Mouse (Mus musculus) urinary bladder, adult 2 months (tissue): ENCODE measurements around the gene Svop. TPM values are rescaled to one million over a fixed set of nuclear protein-coding genes. Genes with fewer than 3 reads are reported as not detected.

Experiments
- DNase-seq: peaks from one replicate; pipeline ENCODE4 v3.0.0; 2022; ENCODE audit warnings: low spot score
- polyA plus RNA-seq: library from polyadenylated mRNA; depleted of rRNA; stranded (reverse); fragments of >200 nt; gene quantifications from 2 replicates; pipeline ENCODE4 v1.2.3, GENCODE M21; 2012

Svop gene
- polyA plus RNA-seq, 1 experiment = 0.12 TPM

- DNase-seq = no peak
These were observed 15.1 kb upstream of the Svop start for GRCm38 (mm10) chr5:114106391-114106935.

- DNase-seq = no peak
These were observed 11.4 kb upstream of the Svop start for GRCm38 (mm10) chr5:114102807-114103206.

- DNase-seq = no peak
These were observed 10.5 kb upstream of the Svop start for GRCm38 (mm10) chr5:114101873-114102272.

- peak; percentile 25 for DNase-seq
These were observed 9.2 kb upstream of the Svop start for GRCm38 (mm10) chr5:114100390-114101099.

- DNase-seq = peak; percentile 91
These were observed 8.5 kb upstream of the Svop start for GRCm38 (mm10) chr5:114099709-114100389.

- no peak for DNase-seq
These were observed 853 bp downstream of the Svop start for GRCm38 (mm10) chr5:114090421-114091013.

GRCm38 (mm10) chr5:114087875-114088480 is 3.4 kb downstream of the Svop start:
- DNase-seq = no peak

- no peak for DNase-seq
These were observed 5.9 kb downstream of the Svop start for GRCm38 (mm10) chr5:114085501-114085900.

- no peak for DNase-seq
These were observed 14.4 kb downstream of the Svop start for GRCm38 (mm10) chr5:114077009-114077408.

GRCm38 (mm10) chr5:114072262-114072661 is 19.1 kb downstream of the Svop start:
- DNase-seq = no peak

- no peak for DNase-seq
These were observed 20.5 kb downstream of the Svop start for GRCm38 (mm10) chr5:114070858-114071257.

GRCm38 (mm10) chr5:114067982-114068381 is 23.4 kb downstream of the Svop start:
- no peak for DNase-seq

- DNase-seq = no peak
These were observed 23.8 kb downstream of the Svop start for GRCm38 (mm10) chr5:114067543-114067942.

GRCm38 (mm10) chr5:114066601-114067000 is 24.8 kb downstream of the Svop start:
- no peak for DNase-seq

- DNase-seq = no peak
These were observed 26.2 kb downstream of the Svop start, which contains the start of gene Usp30 for GRCm38 (mm10) chr5:114065161-114065560. Usp30 (plus strand) TSS chr5:114065461.

GRCm38 (mm10) chr5:114063958-114064357 is 27.4 kb downstream of the Svop start:
- DNase-seq = no peak

- no peak for DNase-seq
These were observed 29.7 kb downstream of the Svop start for GRCm38 (mm10) chr5:114061675-114062074.

- DNase-seq = no peak
These were observed 34.1 kb downstream of the Svop start for GRCm38 (mm10) chr5:114057129-114057731.

GRCm38 (mm10) chr5:114052246-114052761 is 39.1 kb downstream of the Svop start:
- DNase-seq = peak; percentile 34

- no peak for DNase-seq
These were observed 42.5 kb downstream of the Svop start for GRCm38 (mm10) chr5:114048731-114049308.

- no peak for DNase-seq
These were observed 44.2 kb downstream of the Svop start for GRCm38 (mm10) chr5:114047182-114047581.
